Mouse (Mus musculus): ENCODE measurements around the gene Olfr839-ps1.

The Olfr839-ps1 gene

GRCm38 (mm10) chr9:19177212-19177611 is at the start of gene Olfr839-ps1:
Olfr839-ps1 (minus strand) TSS chr9:19177312.
- no peak for DNase-seq (ENCODE audit: low read depth)

GRCm38 (mm10) chr9:19136017-19136416 is 41.1 kb downstream of the Olfr839-ps1 start, which contains the start of gene Olfr837:
Olfr837 (plus strand) TSS chr9:19136317.
- DNase-seq (ENCODE audit: low read depth): no peak

GRCm38 (mm10) chr9:19120082-19120481 is 57.0 kb downstream of the Olfr839-ps1 start, which contains the start of gene Olfr836:
Olfr836 (plus strand) TSS chr9:19120382.
- DNase-seq (ENCODE audit: low read depth): no peak
